Mouse (Mus musculus): ENCODE measurements around the gene Kctd17.

Kctd17 gene

DNA sequence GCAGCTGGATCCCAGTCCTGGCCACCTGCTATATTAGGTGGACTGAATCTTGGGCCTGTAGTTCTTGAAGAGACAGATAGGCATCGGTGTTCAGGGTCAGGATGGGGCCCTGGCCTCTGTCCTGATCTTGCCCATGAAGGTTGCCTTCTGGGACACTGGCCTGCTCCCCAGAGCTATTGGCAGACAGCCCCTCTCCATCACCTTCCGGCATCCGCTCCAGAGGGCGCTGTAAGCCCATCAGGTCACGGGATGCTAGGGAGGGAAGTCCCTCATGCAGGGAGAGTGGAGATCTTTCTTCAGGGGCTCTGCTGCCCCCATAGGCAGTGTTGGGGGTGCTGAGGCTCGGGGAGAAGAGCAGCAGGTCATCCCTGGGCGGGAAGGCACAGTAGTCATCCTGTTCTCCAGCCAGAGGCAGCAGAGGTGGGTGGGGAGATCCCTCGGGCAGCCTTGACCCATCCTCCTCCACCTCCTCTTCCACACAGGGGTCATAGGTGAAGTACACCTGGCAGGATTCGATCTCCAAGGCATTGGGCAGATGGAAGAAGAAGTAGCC lies 53.2 kb downstream of the Kctd17 start:
- DNase-seq (ENCODE audit: low spot score in 2 of 2), result no peak

DNA sequence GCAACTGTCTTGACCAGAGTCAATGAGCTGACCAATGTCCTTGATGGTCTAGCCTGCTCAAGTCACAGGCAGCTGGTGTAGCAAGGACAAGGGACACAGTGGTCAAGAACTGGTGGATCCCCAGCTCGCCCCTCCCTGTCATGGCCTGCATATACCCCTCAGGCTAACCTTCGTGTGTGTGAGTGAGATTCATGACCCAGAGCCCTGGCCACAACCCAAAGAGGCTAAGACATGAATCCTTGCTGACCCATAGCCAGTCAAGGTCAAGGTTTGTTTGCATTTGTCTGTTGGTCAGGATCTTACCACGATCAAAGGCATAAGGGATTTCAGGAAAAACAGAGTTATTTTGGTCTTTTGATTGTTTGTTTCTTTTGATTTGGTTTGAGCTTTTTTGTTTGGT lies 54.2 kb downstream of the Kctd17 start:
- DNase-seq (ENCODE audit: low spot score in 2 of 2), result no peak

DNA sequence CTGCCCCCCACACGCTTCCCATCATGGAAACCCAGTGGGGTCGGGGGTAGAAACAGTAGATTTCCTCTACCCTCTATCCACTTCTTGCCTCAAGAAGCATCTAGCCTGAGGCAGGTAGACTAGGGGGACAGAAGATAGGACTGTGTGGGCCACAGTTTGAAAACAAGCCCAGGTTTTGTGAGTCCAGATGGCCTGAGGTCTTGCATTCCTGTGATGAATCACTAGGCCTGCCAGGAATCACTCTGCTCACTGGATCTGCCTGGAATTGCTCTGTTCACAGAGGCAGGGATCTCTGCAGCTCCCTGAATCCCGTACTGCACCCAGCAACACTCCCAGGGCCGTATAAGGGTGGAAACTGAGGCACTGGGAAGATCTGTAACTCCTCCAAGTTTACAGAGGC lies 54.9 kb downstream of the Kctd17 start:
- DNase-seq (ENCODE audit: low spot score in 2 of 2), result no peak

DNA sequence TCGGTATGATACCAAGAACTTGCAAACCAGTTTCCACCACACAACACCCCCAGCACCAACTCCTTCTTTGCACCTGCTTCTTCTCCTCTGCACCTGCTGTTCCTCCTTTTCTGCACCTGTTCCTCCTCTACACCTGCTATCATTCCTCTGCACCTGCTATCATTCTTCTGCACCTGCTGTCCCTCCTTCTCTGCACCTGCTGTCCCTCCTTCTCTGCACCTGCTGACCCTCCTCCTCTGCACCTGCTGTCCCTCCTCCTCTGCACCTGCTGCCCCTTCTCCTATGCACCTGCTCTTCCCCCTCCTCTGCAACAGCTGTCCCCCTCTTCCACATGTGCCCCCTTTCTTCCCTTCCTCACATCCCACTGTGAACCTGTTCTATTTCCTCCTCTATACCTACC lies 58.2 kb downstream of the Kctd17 start:
- no peak for DNase-seq (ENCODE audit: low spot score in 2 of 2)

DNA sequence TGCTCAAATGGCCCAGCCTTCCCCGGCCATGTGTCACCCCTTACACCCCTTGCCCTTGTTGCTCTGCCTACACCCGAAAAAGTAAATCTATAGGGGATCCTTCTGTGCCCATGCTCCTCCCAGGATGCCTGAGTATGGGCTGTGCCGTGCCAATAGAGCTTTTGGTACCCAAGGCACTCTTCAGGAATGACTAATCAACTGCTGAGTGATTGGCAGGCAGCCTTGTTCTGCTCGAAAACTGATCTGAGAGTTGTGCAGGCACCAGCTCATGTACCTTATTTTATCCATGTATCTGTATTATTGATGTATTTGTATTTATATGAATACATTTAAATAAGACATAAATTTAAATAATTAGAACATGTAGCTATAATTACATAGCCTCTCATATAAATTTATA lies 58.7 kb downstream of the Kctd17 start:
- DNase-seq (ENCODE audit: low spot score in 2 of 2), result no peak

All from frontal cortex, postnatal 10 days (tissue).